ENCODE assay signal across 20 mouse cellular contexts in genomic region chr19:5977717-5978116, GRCm38 (mm10). TPM values are rescaled to one million over a fixed set of nuclear protein-coding genes. Genes with fewer than 3 reads are reported as not detected.
DNase-seq lines count a peak whose midpoint lies in the region; ATAC-seq and TF ChIP-seq lines count a peak whose summit lies in the region.
"Had no signal": no experiment of that assay in that cellular context is flagged by ENCODE, and none has a peak within 500 bp of the region (broad histone marks: within the 10 kb centered on the region; RNA-seq: fewer than 3 reads in every experiment).

No protein-coding gene starts in this region.

- H3K4me3 ChIP-seq in embryonic facial prominence, embryonic 11.5 days (ENCODE audit: low read depth, low read length): no peak overlapping the region
- no peak overlapping the region for H3K4me3 ChIP-seq in intestine, postnatal 0 days (ENCODE audit: low read depth, low read length)
- H3K4me3 ChIP-seq: heart, adult 2 months; kidney, embryonic 15.5 days; midbrain, embryonic 15.5 days had no signal

- intact Hi-C loops in heart, postnatal 25 days (cut with DNase I): no loop called here

- no peak for TF ChIP-seq CTCF in intestine, postnatal 0 days (IDR thresholded peaks at IDR 0.05; ENCODE audit: low read depth)

- H3K4me2 ChIP-seq in embryonic facial prominence, embryonic 11.5 days (ENCODE audit: low read depth, low read length): no peak overlapping the region
- H3K4me2 ChIP-seq in intestine, postnatal 0 days (replicated peaks; ENCODE audit: low read depth): no peak overlapping the region
- H3K4me2 ChIP-seq: kidney, embryonic 15.5 days; liver, embryonic 11.5 days; lung, embryonic 14.5 days; midbrain, embryonic 15.5 days had no signal

- H3K9ac ChIP-seq in embryonic facial prominence, embryonic 11.5 days (replicated peaks; ENCODE audit: low read length): no peak overlapping the region
- no peak overlapping the region for H3K9ac ChIP-seq in intestine, postnatal 0 days (ENCODE audit: low read depth, low read length)
- H3K9ac ChIP-seq: kidney, embryonic 15.5 days; lung, embryonic 14.5 days; midbrain, embryonic 15.5 days had no signal

- H3K27me3 ChIP-seq in embryonic facial prominence, embryonic 11.5 days (ENCODE audit: control insufficient read depth, insufficient read depth, low read length): no peaks in the 10 kb centered on the region
- H3K27me3 ChIP-seq in intestine, postnatal 0 days (replicated peaks; ENCODE audit: control insufficient read depth, insufficient read depth, low read length): no peaks in the 10 kb centered on the region
- H3K27me3 ChIP-seq: kidney, embryonic 15.5 days; midbrain, embryonic 15.5 days had no signal

- ATAC-seq in embryonic facial prominence, embryonic 11.5 days (replicated peaks; ENCODE audit: insufficient number of reproducible peaks, low FRiP score, low TSS enrichment, low read depth): no peak
- ATAC-seq in cerebellum, adult (ENCODE audit: insufficient number of reproducible peaks, low FRiP score, low TSS enrichment): no peak
- no peak for ATAC-seq in intestine, postnatal 0 days
- ATAC-seq: midbrain, embryonic 15.5 days had no signal

- no peak overlapping the region for H3K27ac ChIP-seq in embryonic facial prominence, embryonic 11.5 days (replicated peaks; ENCODE audit: low read depth, low read length)
- H3K27ac ChIP-seq in intestine, postnatal 0 days (ENCODE audit: low read depth, low read length): no peak overlapping the region
- H3K27ac ChIP-seq: heart, adult 2 months; kidney, embryonic 15.5 days; midbrain, embryonic 15.5 days had no signal

- H3K36me3 ChIP-seq in embryonic facial prominence, embryonic 11.5 days (replicated peaks; ENCODE audit: control insufficient read depth, insufficient read depth, low read depth, low read length): no peaks in the 10 kb centered on the region
- H3K36me3 ChIP-seq in intestine, postnatal 0 days (ENCODE audit: control insufficient read depth, insufficient read depth): no peaks in the 10 kb centered on the region
- H3K36me3 ChIP-seq: kidney, embryonic 15.5 days; midbrain, embryonic 15.5 days had no signal

- H3K4me1 ChIP-seq in embryonic facial prominence, embryonic 11.5 days (ENCODE audit: control insufficient read depth, insufficient read depth, low read length): no peaks in the 10 kb centered on the region
- no peaks in the 10 kb centered on the region for H3K4me1 ChIP-seq in intestine, postnatal 0 days (replicated peaks; ENCODE audit: control insufficient read depth, insufficient read depth, low read length)
- H3K4me1 ChIP-seq: kidney, embryonic 15.5 days; midbrain, embryonic 15.5 days had no signal

- H3K9me3 ChIP-seq in embryonic facial prominence, embryonic 11.5 days (replicated peaks; ENCODE audit: control insufficient read depth, low read length): no peaks in the 10 kb centered on the region
- H3K9me3 ChIP-seq in intestine, postnatal 0 days (ENCODE audit: control insufficient read depth): no peaks in the 10 kb centered on the region
- H3K9me3 ChIP-seq: kidney, embryonic 15.5 days; midbrain, embryonic 15.5 days had no signal

- WGBS in embryonic facial prominence, embryonic 11.5 days: 66% methylated on average over 3 of the region's 3 CpGs
- WGBS in intestine, postnatal 0 days: 75% methylated on average over 3 of the region's 3 CpGs

- peak; percentile 34 to 47 for DNase-seq in heart, adult 18-20 months
- DNase-seq in heart, postnatal 25 days (ENCODE audit: low spot score): no peak
- peak; percentile 68 for DNase-seq in 3T3-L1 (ENCODE audit: low read depth, low spot score)
- peak; percentile 40 for DNase-seq in embryonic facial prominence, embryonic 11.5 days (ENCODE audit: low spot score)
- DNase-seq in gastrocnemius, postnatal 25 days: peak; percentile 62
- DNase-seq: cerebellum, postnatal 25 days; lung, embryonic 14.5 days; right cerebral cortex, adult 18-20 months; thymus, adult 18-20 months had no signal

RNA-seq across cellular contexts. Expression of gene Slc22a20, which starts 8.2 kb away (rescaled TPM):
- total RNA-seq in heart, adult 18-20 months (2021): not detected
- total RNA-seq in heart, postnatal 25 days (2021): not detected
- polyA plus RNA-seq in embryonic facial prominence, embryonic 11.5 days (2014; fragmentation: Nextera tagmentation; extraction: Ambion mirVana): not detected in 2 replicates
- not detected for total RNA-seq in gastrocnemius, postnatal 25 days (2021)
- polyA plus RNA-seq in intestine, postnatal 0 days (2015; fragmentation: Nextera tagmentation; extraction: Ambion mirVana): not detected in 2 replicates
- total RNA-seq: heart, adult 2 months; hematopoietic stem cell, adult 5-6 weeks; layer of hippocampus, postnatal 14 days; left cerebral cortex, postnatal 10 days; megakaryocyte progenitor cell, adult 5-6 weeks had no signal
- polyA plus RNA-seq: heart, adult 2 months; kidney, embryonic 15.5 days; large intestine, adult 2 months; liver, embryonic 11.5 days; lung, embryonic 14.5 days; midbrain, embryonic 15.5 days had no signal

RNA-seq across cellular contexts. Expression of gene Pola2, which starts 13.7 kb away (rescaled TPM):
- total RNA-seq in heart, adult 18-20 months (2021): 10 to 100 TPM in 1 of 2 experiments, 1 to 10 TPM in 1; 8.7 to 10.6 TPM
- 10 to 100 TPM in 1 of 2 experiments, 1 to 10 TPM in 1; 8.9 to 11.2 TPM for total RNA-seq in heart, postnatal 25 days (2021)
- 91.0 and 97.6 TPM in 2 replicates for polyA plus RNA-seq in embryonic facial prominence, embryonic 11.5 days (2014; fragmentation: Nextera tagmentation; extraction: Ambion mirVana)
- 10 to 100 TPM in 1 of 2 experiments, 1 to 10 TPM in 1; 9.2 to 10.8 TPM for total RNA-seq in gastrocnemius, postnatal 25 days (2021)
- polyA plus RNA-seq in intestine, postnatal 0 days (2015; fragmentation: Nextera tagmentation; extraction: Ambion mirVana): 23.5 and 23.9 TPM in 2 replicates

RNA-seq across cellular contexts. Expression of gene Capn1, which starts 38.0 kb away (rescaled TPM):
- total RNA-seq in heart, adult 18-20 months (2021): 10 to 100 TPM; 32.0 to 40.4 TPM
- 10 to 100 TPM; 27.5 to 32.8 TPM for total RNA-seq in heart, postnatal 25 days (2021)
- polyA plus RNA-seq in embryonic facial prominence, embryonic 11.5 days (2014; fragmentation: Nextera tagmentation; extraction: Ambion mirVana): 4.5 and 5.0 TPM in 2 replicates
- 10 to 100 TPM; 76.8 to 81.5 TPM for total RNA-seq in gastrocnemius, postnatal 25 days (2021)
- 17.0 and 17.8 TPM in 2 replicates for polyA plus RNA-seq in intestine, postnatal 0 days (2015; fragmentation: Nextera tagmentation; extraction: Ambion mirVana)

RNA-seq across cellular contexts. Expression of gene Cdc42ep2, which starts 53.1 kb away (rescaled TPM):
- 1 to 10 TPM; 6.6 to 9.0 TPM for total RNA-seq in heart, adult 18-20 months (2021)
- 1 to 10 TPM; 9.1 to 9.8 TPM for total RNA-seq in heart, postnatal 25 days (2021)
- 2.4 and 2.7 TPM in 2 replicates for polyA plus RNA-seq in embryonic facial prominence, embryonic 11.5 days (2014; fragmentation: Nextera tagmentation; extraction: Ambion mirVana)
- 10 to 100 TPM; 12.0 to 13.0 TPM for total RNA-seq in gastrocnemius, postnatal 25 days (2021)
- 6.5 and 6.6 TPM in 2 replicates for polyA plus RNA-seq in intestine, postnatal 0 days (2015; fragmentation: Nextera tagmentation; extraction: Ambion mirVana)
- total RNA-seq: hematopoietic stem cell, adult 5-6 weeks; megakaryocyte progenitor cell, adult 5-6 weeks had no signal
